Mouse (Mus musculus): ENCODE measurements around the gene Appbp2.
A peak's percentile ranks its signal among the peaks of the same experiment; 100 is the strongest.

Gene Appbp2

GRCm38 (mm10) chr11:85234990-85235841 is at the start of gene Appbp2:
Gene Appbp2, minus strand, starts transcription at chr11:85235130.
- DNase-seq, result peak; percentile 94

GRCm38 (mm10) chr11:85281219-85281878 is 46.4 kb upstream of the Appbp2 start:
- no peak for DNase-seq

GRCm38 (mm10) chr11:85278175-85278574 is 43.2 kb upstream of the Appbp2 start:
- no peak for DNase-seq

- DNase-seq, result no peak
These were observed 42.7 kb upstream of the Appbp2 start for GRCm38 (mm10) chr11:85277609-85278008.

- no peak for DNase-seq
These were observed 40.2 kb upstream of the Appbp2 start for GRCm38 (mm10) chr11:85275151-85275550.

- DNase-seq, result no peak
These were observed 38.4 kb upstream of the Appbp2 start for GRCm38 (mm10) chr11:85273299-85273698.

- peak; percentile 62 for DNase-seq
These were observed 35.7 kb upstream of the Appbp2 start for GRCm38 (mm10) chr11:85270631-85271030.

- DNase-seq, result no peak
These were observed 32.5 kb upstream of the Appbp2 start for GRCm38 (mm10) chr11:85267393-85267792.

- peak; percentile 28 for DNase-seq
These were observed 29.7 kb upstream of the Appbp2 start for GRCm38 (mm10) chr11:85264635-85265034.

- peak; percentile 76 for DNase-seq
These were observed 26.3 kb upstream of the Appbp2 start for GRCm38 (mm10) chr11:85261192-85261591.

GRCm38 (mm10) chr11:85258966-85259365 is 24.0 kb upstream of the Appbp2 start:
- no peak for DNase-seq

GRCm38 (mm10) chr11:85255471-85256027 is 20.6 kb upstream of the Appbp2 start:
- no peak for DNase-seq

GRCm38 (mm10) chr11:85253641-85254040 is 18.7 kb upstream of the Appbp2 start:
- DNase-seq, result no peak

- DNase-seq, result no peak
These were observed 18.1 kb upstream of the Appbp2 start for GRCm38 (mm10) chr11:85253006-85253405.

- no peak for DNase-seq
These were observed 17.0 kb upstream of the Appbp2 start for GRCm38 (mm10) chr11:85251955-85252354.

GRCm38 (mm10) chr11:85250467-85250866 is 15.5 kb upstream of the Appbp2 start:
- no peak for DNase-seq

GRCm38 (mm10) chr11:85249338-85249737 is 14.4 kb upstream of the Appbp2 start:
- no peak for DNase-seq

GRCm38 (mm10) chr11:85248151-85248550 is 13.2 kb upstream of the Appbp2 start:
- DNase-seq, result no peak

- no peak for DNase-seq
These were observed 6.3 kb upstream of the Appbp2 start for GRCm38 (mm10) chr11:85241226-85241625.

- no peak for DNase-seq
These were observed 5.3 kb upstream of the Appbp2 start for GRCm38 (mm10) chr11:85240211-85240610.

GRCm38 (mm10) chr11:85234363-85234989 is 454 bp downstream of the Appbp2 start:
- peak; percentile 88 for DNase-seq

GRCm38 (mm10) chr11:85233676-85234210 is 1.2 kb downstream of the Appbp2 start:
- DNase-seq, result no peak

GRCm38 (mm10) chr11:85223248-85223647 is 11.7 kb downstream of the Appbp2 start:
- DNase-seq, result peak; percentile 17

All from kidney, adult 18-20 months (tissue).